Mouse (Mus musculus) naive thymus-derived CD4-positive, alpha-beta T cell, adult 5 months (primary cell): ENCODE results near the gene Hoxb7. TPM values are rescaled to one million over a fixed set of nuclear protein-coding genes. Genes with fewer than 3 reads are reported as not detected.

Experiments
- polyA plus RNA-seq: library from polyadenylated mRNA; unstranded; fragments of 100-300 nt; shearing (Covaris generic); gene quantifications from one replicate; pipeline ENCODE4 v1.2.1, GENCODE M21; 2017

Hoxb7 gene
- not detected for polyA plus RNA-seq

DNA sequence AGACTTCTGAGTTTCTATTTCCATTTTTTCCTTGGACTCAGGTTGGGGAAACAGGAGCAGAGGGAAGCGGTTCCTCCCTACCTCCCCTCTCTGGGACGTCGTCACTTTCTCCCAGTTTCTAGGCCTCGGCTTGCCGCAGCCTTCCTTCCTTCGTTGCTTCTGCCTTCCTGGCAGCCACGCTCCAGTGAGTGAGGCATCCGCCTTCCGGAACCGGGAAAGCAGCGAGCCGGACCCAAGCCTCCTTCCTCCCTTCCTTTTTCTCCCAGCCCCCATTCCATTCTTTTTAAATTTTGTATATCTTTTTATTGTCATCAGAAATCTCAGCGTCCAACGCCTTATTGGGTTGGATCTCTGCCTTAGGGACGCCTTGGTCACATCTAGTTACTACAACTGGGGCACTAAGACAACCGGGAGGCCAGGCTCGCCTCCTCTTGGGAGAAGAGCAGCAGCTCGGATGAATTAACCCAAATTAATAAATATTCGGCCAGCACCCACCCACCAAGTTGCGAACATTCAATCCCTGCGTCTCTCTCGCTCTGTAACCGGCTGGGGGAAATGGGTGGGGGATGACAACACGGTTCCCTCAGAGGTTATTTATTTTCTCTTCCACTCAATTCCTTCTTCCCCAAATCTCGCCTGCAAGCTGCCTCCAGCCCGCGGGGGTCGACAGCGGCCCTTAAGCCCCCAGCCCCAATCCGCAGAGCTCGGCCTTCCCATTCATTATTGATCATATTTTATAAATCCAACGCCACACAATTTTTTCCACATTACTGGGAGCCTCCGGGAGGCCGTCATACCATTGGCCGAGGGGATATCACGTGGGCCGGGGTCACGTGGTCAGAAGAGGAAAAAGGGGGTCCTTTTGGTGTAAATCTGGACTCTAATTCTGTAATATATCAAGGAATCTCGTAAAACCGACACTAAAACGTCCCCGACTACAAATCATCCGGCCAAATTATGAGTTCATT lies at the start of gene Hoxb7:
Hoxb7 (plus strand) TSS at position 853 of the 968 bp plus-strand sequence.

DNA sequence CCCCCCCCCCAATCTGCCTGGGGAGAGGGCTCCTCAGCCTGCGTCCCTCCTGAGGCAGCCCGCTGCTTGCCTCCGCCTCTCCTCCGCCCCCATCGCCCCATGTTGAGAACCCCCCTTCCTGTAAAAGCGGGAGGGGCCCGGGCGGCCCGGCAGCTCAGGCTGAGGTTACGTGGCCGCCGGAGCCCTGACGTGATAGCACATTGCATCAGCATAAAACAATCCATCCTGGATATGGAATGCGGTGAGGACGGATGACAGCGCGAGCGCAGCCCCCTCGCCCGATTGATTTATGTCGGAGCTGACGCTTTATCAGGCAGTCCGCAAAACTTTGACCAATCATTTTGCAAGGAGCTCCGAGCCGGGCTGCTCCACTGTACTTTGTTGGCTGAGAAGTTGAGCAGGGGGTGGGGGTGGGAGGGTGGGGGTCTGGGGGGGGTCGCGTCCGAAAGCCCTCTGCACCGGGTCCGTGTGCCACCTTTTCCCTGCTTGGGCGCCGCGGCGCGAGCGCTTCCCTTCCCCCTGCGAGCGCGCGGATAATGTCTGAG lies 15.4 kb upstream of the Hoxb7 start, which contains the start of gene Hoxb9:
Hoxb9 (plus strand) TSS at position 462 of the 545 bp plus-strand sequence.

DNA sequence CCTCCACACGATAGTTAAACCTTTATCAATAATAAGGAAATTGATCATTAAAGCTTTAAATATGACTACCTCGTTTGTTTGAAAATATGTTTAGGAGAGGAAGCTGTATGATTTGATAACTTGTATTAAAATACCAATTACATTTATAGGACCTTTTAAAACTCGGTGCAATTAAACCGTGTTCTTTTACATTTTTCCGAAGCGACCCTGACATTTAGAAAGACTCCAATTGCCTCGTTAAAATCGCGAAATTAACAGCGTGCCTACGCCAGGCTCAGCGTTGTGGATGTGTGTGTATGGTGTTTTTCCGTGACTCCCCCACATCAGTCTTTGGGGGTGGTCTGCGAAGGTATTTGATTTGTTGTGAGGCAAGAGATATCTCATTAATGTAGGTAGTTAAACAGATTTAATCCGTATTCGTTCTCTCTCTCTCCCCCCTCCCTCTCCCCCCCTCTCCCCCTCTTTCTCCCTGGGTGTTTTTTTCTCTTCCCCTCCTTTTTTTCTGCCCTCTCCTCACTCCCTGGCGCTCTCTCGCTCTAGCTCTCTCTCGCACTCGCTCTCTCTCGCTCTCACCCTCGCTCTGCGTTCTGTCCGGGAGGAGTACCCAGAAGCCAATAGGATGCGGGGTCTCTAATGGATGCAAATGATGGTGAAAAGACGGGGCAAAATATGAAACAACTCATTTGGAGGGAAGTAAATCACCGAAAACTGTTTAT lies 4.4 kb upstream of the Hoxb7 start, which contains the start of gene Hoxb8:
Hoxb8 (plus strand) TSS at position 51 of the 716 bp plus-strand sequence.

DNA sequence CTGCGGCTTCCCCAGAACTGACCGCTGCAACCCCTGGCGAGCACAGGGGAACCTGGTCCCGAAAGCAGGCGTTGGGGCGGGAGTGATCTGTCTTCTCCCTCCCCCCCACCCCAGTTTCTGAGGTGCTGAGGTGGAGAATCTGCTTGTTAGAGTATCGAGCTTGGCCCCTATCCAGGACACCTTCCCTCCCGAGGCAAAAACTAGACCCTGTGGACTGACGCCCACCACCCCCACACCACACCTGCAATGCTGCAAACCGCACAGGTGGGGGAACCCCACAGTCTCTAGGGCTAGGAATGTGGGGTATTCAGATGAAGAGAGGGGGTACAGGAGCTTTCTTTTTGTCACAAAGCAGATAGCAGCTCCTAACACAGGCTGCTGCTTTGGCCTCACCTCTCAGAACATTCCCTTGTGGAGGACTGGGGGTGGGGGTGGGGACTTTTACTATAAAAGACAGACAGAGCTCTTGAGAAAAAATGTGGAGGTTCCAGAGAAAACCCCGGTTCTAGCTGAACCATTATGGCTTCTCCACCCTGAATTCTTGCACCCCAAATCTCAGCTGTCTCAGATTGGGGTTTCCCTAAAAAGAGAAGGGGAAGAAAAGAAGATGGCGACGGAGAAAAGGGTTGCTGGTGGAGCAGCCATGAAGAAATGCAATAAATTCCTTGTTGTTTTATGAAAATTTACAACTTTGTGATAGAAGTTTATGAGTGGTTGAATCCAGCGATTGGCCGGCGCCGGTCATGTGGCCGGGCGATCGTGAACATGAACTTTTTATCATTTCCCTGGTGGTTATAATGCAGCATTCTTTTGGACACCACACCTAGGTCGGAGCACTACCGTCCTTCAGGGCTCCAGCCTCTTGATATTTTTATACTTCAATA lies 5.5 kb downstream of the Hoxb7 start, which contains the start of gene Hoxb6:
Hoxb6 (plus strand) TSS at position 796 of the 884 bp plus-strand sequence.

DNA sequence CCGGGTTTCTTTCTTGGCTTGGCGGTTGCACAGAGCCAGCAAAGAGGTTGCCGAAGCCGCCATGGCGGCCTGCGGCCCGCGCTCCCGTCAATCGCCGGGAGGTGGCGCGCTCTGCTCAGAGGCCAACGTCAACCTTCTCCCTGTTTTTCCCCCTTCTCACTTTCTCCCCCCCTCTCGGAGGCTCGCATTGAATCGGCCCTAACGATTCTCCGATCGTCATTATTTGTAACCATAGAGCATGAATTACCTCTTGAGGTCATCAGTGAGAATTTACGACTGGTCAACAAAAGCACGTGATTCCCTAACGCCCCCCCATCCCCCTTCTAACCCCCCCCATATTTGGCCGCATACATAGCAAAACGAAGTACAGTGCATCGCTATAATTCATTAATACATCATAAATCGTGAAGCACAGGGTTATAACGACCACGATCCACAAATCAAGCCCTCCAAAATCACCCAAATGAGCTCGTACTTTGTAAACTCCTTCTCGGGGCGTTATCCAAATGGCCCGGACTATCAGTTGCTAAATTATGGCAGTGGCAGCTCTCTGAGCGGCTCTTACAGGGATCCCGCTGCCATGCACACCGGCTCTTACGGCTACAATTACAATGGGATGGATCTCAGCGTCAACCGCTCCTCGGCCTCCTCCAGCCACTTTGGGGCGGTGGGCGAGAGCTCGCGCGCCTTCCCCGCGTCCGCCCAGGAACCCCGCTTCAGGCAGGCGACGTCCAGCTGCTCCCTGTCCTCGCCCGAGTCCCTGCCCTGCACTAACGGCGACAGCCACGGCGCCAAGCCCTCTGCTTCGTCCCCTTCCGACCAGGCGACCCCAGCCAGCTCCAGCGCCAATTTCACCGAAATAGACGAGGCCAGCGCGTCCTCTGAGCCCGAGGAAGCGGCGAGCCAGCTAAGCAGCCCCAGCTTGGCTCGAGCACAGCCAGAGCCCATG lies 17.0 kb downstream of the Hoxb7 start, which contains the start of gene Hoxb5:
Hoxb5 (plus strand) TSS at position 186 of the 949 bp plus-strand sequence.

DNA sequence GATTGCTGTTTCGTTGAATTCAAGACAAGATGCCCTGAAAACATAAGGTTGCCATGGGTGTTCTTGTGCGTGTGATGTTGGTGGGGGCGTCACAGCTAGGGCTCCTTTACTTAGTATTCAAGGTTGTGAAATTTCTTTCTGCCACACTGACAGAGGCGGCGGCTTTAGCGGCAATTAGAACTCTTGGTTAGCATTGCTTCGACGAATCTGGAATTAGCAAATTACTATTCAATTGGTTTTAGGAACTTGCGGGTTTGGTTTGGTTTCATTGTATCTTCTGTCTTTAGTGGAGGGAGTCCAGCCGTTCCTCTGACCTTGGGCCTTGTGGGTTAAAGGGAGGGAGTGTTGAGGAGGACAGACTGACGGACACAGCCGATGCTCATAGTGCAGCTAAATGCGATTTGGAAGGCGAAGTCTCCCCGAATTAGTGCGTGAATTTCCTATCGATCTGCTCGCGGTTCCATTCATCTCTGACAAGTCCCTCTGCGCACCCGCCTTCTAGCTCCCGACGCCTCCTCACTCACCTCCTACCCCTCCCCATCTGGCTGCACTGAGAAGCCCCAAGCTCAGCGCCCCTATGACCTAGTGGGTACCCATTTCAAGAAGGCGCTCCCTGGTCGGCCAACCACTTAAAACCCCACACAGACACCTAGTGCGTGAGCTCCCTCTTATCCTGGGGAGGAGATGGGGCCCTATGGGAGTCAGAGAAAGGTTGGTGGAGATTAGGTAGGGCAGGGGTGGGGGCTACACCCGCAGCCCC lies 31.4 kb downstream of the Hoxb7 start, which contains the start of gene Hoxb4:
Hoxb4 (plus strand) TSS at position 660 of the 760 bp plus-strand sequence.

DNA sequence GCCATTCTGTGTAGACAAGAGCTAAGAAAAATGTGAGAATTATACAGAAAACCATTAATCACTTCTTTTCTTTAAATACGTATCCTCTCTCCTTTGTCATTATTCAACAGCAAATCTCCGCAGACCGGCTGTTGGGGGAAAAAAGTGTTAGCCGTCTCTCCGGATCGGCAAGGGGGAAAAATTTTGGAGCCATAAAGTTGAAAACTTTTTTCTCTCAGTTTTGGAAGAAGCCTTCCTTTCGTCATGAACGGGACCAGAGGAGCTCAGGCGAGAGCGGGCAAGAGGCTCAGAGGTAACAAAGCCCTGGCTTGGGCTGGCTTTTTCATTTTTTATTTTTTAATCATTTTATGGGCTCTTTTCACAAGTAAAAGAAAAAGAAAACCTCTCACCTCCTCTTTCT lies 36.7 kb downstream of the Hoxb7 start, which contains the start of gene Hoxb3:
Hoxb3 (plus strand) TSS at position 173 of the 400 bp plus-strand sequence.

Other genes with a start within 250 kb of the Hoxb7 start
- 46.6 TPM for gene Ube2z, start 221.2 kb upstream of the Hoxb7 start, polyA plus RNA-seq
- gene Atp5g1, start 211.0 kb upstream of the Hoxb7 start, polyA plus RNA-seq: 247 TPM
- gene Calcoco2, start 174.7 kb upstream of the Hoxb7 start, polyA plus RNA-seq: not detected
- gene Ttll6, start 152.8 kb upstream of the Hoxb7 start, polyA plus RNA-seq: not detected
- gene Hoxb13, start 92.3 kb upstream of the Hoxb7 start, polyA plus RNA-seq: not detected
- gene Hoxb9, start 15.2 kb upstream of the Hoxb7 start, polyA plus RNA-seq: not detected
- gene Hoxb8, start 4.7 kb upstream of the Hoxb7 start, polyA plus RNA-seq: not detected
- gene Hoxb6, start 5.9 kb downstream of the Hoxb7 start, polyA plus RNA-seq: not detected
- gene Hoxb5, start 16.7 kb downstream of the Hoxb7 start, polyA plus RNA-seq: not detected
- 0.22 TPM for gene Hoxb4, start 31.6 kb downstream of the Hoxb7 start, polyA plus RNA-seq
- gene Hoxb3, start 36.7 kb downstream of the Hoxb7 start, polyA plus RNA-seq: not detected
- not detected for gene Hoxb2, start 63.9 kb downstream of the Hoxb7 start, polyA plus RNA-seq
- not detected for gene Hoxb1, start 79.1 kb downstream of the Hoxb7 start, polyA plus RNA-seq
- gene Skap1, start 178.0 kb downstream of the Hoxb7 start, polyA plus RNA-seq: 742 TPM